Mouse (Mus musculus) forebrain, embryonic 11.5 days (tissue): ENCODE measurements around the gene Faf1. TPM values are rescaled to one million over a fixed set of nuclear protein-coding genes. Genes with fewer than 3 reads are reported as not detected.

ENCODE experiments used
- ATAC-seq: fragments of 200-750 bp; cut with Nextera tagmentation; replicated peaks from 2 replicates; pipeline ENCODE4 v1.8.0; 2017; ENCODE audit warnings: moderate TSS enrichment; ENCODE audit not compliant: low FRiP score
- DNase-seq: peaks from one replicate; pipeline ENCODE4 v3.0.0-alpha.2; 2017; ENCODE audit warnings: low spot score
- H3K27ac ChIP-seq: fragments of 300-500 bp; sonication (generic); 2 replicates; pipeline ENCODE4 v1.5.1; 2014; ENCODE audit warnings: low read depth, low read length
- H3K27me3 ChIP-seq: fragments of 300-500 bp; sonication (generic); 2 replicates; pipeline ENCODE4 v1.6.1; 2014; ENCODE audit warnings: mild to moderate bottlenecking, low read length, mixed read lengths; ENCODE audit not compliant: control insufficient read depth, insufficient read depth
- H3K36me3 ChIP-seq: fragments of 300-500 bp; sonication (generic); 2 replicates; pipeline ENCODE4 v1.6.1; 2014; ENCODE audit warnings: mild to moderate bottlenecking, low read length, moderate library complexity, mixed read lengths; ENCODE audit not compliant: control insufficient read depth, insufficient read depth
- H3K4me1 ChIP-seq: fragments of 300-500 bp; sonication (generic); replicated peaks from 2 replicates; pipeline ENCODE4 v1.6.1; 2014; ENCODE audit warnings: low read length, mixed read lengths; ENCODE audit not compliant: control insufficient read depth, insufficient read depth
- H3K4me2 ChIP-seq: fragments of 300-500 bp; sonication (generic); 2 replicates; pipeline ENCODE4 v1.6.1; 2014; ENCODE audit warnings: low read depth, mild to moderate bottlenecking, low read length, moderate library complexity, mixed read lengths; ENCODE audit not compliant: severe bottlenecking
- H3K4me3 ChIP-seq: fragments of 300-500 bp; sonication (generic); 2 replicates; pipeline ENCODE4 v1.5.1; 2014; ENCODE audit warnings: low read depth, low read length
- H3K9ac ChIP-seq: fragments of 300-500 bp; sonication (generic); 2 replicates; pipeline ENCODE4 v1.6.1; 2014; ENCODE audit warnings: low read length
- H3K9me3 ChIP-seq: fragments of 300-500 bp; sonication (generic); 2 replicates; pipeline ENCODE4 v1.6.1; 2016; ENCODE audit warnings: low read length, mixed read lengths; ENCODE audit not compliant: control insufficient read depth
- WGBS: fragments of 180-500 bp; shearing (Covaris S2); extraction: QIAGEN DNeasy Blood & Tissue Kit; methylation state at CpG from one replicate; pipeline ENCODE4 v1.1.7; 2014; 5-methylcytosine and 5-hydroxymethylcytosine counted together
- polyA plus RNA-seq: library from polyadenylated mRNA; unstranded; fragments of >200 nt; fragmentation: Nextera tagmentation; extraction: Ambion mirVana; gene quantifications from 2 replicates; pipeline ENCODE4 v1.2.1, GENCODE M21; 2014

Faf1 gene
- polyA plus RNA-seq, 1 experiment from 2014 or later = 42.9 TPM

- H3K4me3 ChIP-seq = no peak overlapping the region
- no peak for ATAC-seq
- no peaks in the 10 kb centered on the region for H3K27me3 ChIP-seq
Observed at GRCm38 (mm10) chr4:109819455-109819854, 143.1 kb downstream of the Faf1 start.

DNA sequence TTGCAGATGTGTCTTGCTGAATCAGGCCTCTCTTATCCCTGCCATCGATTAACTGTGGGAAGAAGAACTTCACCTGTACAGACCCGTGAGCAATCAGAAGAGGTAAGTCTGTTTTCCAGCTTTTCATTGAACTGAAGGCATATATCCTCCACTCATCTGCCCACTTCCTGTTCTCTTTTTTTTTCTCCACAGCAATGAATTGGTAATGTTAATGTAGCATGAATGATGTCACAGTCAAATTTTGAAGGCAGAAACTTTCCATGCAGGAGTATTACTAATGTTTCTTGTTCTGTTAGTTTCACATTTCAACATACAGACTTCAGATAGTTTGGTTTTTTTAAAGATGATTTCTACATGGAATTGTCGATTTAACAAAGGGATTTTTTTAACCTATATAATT is 153.4 kb downstream of the Faf1 start:
- Histone ChIP-seq H3K9ac (no peak overlapping the region), H3K27me3 (no peaks in the 10 kb centered on the region), H3K36me3 (no peaks in the 10 kb centered on the region), H3K27ac (no peak overlapping the region), H3K4me2 (no peak overlapping the region), H3K4me1 (no peaks in the 10 kb centered on the region), H3K4me3 (no peak overlapping the region), H3K9me3 (no peaks in the 10 kb centered on the region)
- no peak for DNase-seq
- ATAC-seq = no peak
- 95% methylated on average over 3 of the region's 3 CpGs for WGBS

More at GRCm38 (mm10) chr4:109819455-109819854, 143.1 kb downstream of the Faf1 start:
- DNase-seq = no peak
- no peaks in the 10 kb centered on the region for H3K36me3 ChIP-seq
- no peaks in the 10 kb centered on the region for H3K9me3 ChIP-seq
- H3K27ac ChIP-seq = no peak overlapping the region
- peaks cover 4% of the 10 kb centered on the region; the same call in 1 of the 2 replicates for H3K4me1 ChIP-seq
- no peak overlapping the region for H3K9ac ChIP-seq
- H3K4me2 ChIP-seq = no peak overlapping the region

DNA sequence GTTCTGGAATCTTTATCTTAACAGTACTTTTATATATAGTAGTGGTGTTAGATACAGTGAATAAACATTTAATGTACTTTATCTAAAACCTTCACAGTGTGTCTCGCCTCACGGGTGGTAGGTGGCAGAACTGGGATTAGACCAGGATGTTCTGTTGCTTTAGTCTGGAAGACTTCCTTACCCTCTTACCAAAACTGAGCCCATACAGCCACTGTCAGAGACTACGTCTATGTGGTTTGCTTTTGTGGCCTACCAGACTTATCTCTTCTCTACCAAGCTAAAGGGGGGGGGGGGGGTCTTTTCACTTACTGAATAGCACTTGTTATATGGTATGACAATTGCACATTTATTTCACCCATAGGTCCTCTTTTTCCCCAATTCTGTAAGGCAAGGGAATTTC is 181.5 kb downstream of the Faf1 start:
- ATAC-seq (no peak), DNase-seq (no peak)
- Histone ChIP-seq H3K4me2 (no peak overlapping the region), H3K27ac (no peak overlapping the region), H3K4me3 (no peak overlapping the region), H3K36me3 (no peaks in the 10 kb centered on the region), H3K9me3 (no peaks in the 10 kb centered on the region), H3K9ac (no peak overlapping the region), H3K27me3 (peaks cover 2% of the 10 kb centered on the region; the same call in 1 of the 2 replicates), H3K4me1 (peaks cover 4% of the 10 kb centered on the region)
- 47% methylated on average over 3 of the region's 3 CpGs for WGBS

DNA sequence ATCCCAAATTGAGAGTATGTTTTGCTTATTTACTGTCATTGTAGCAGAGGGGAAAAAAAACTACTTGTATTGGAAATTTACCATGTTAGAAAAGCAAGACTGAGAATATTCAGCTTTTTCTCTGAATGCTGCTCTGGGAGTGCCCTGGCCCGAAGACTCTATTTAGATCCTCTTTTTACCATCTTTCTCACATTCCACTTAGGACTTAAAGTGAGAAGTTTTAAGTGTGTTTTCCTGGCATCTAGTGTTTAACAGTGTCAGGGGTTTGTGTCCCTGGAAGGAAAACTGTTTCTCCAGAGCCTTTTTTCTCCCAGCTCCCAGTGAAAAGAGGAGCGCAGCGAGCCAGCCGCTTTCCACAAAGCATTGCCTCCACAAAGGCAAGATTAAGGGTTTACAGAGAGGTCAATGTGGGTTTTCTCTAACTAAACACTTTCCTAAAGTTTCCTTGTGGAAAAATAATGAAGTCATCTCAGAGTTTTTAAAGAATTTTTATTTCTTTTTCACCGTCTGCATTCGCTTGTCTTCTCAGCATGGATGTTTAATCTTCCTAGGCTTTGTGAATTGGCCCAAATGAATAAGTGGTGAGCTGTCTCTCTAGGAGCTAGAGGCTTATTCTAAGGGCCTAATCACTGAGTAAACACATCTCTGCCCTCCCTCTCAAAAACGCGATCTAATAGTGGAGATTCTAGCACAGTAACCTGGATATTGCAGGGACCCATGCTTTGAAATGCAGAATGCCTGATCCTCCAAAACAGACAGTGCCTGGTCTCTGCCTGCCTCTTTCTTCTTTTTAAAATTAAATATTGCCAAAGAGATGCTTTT is 182.4 kb downstream of the Faf1 start:
- Histone ChIP-seq H3K9me3 (no peaks in the 10 kb centered on the region), H3K4me2 (peak overlapping the region; percentile 16; the same call in 1 of the 2 replicates), H3K27ac (peak overlapping the region; percentile 64), H3K4me3 (no peak overlapping the region), H3K4me1 (peaks cover 4% of the 10 kb centered on the region), H3K36me3 (no peaks in the 10 kb centered on the region), H3K27me3 (peaks cover 2% of the 10 kb centered on the region; the same call in 1 of the 2 replicates), H3K9ac (no peak overlapping the region)
- WGBS = 10% methylated on average over 8 of the region's 8 CpGs
- DNase-seq (peak; percentile 56), ATAC-seq (peak; percentile 34; the same call in 1 of the 2 replicates)

DNA sequence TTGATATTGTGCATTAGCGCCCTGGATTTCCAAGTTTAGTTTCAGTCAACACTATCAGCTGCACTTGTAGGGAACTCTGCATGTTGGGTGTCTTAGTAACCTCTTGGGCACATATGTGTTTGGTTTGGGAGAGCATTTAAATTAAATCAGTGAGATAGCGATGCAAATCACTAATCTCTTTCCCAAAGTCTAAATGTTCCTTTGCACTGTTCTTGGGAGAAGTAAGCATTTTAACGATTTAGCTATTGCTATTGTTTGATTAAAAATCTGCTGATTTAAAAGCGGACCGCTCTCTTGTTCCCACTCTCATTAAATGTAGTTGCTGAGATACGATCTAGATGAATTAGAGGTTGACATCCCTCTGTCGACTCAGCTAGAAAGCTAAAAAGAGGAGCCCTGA is 183.0 kb downstream of the Faf1 start:
- H3K4me3 ChIP-seq = no peak overlapping the region
- DNase-seq = no peak
- 0 out of 2 replicates have a peak overlapping the region, but pooled peaks have one; percentile 64 for H3K27ac ChIP-seq
- peaks cover 2% of the 10 kb centered on the region; the same call in 1 of the 2 replicates for H3K27me3 ChIP-seq
- H3K9ac ChIP-seq = no peak overlapping the region
- no peaks in the 10 kb centered on the region for H3K36me3 ChIP-seq
- H3K4me1 ChIP-seq = peaks cover 4% of the 10 kb centered on the region
- H3K4me2 ChIP-seq = peak overlapping the region; percentile 16; the same call in 1 of the 2 replicates
- ATAC-seq = no peak
- H3K9me3 ChIP-seq = no peaks in the 10 kb centered on the region
- 20% methylated on average over 7 of the region's 7 CpGs for WGBS

- WGBS = 27% methylated on average over 2 of the region's 2 CpGs
- ATAC-seq = no peak
Observed at GRCm38 (mm10) chr4:109860256-109860655, 183.9 kb downstream of the Faf1 start.

DNA sequence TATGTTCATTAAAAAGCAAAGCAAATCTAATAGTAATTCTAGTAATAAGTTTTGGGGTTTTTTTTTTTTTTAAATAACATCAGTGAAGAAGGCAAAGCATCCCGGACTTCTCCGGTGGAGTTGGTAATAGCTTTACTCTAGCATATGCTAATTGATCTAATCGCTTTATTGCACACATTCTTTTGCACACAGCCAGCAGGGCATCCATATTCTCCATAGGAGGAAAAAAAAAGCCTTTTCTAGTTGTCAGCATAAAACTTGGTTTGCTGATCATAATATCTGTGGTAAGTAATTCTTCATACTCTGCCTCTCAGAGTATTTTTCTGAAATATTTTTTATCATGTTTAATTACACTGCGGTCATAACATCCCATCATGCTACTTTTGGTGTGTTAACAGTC is 185.9 kb downstream of the Faf1 start:
- H3K4me2 ChIP-seq = no peak overlapping the region
- H3K9me3 ChIP-seq = no peaks in the 10 kb centered on the region
- DNase-seq (no peak), ATAC-seq (peak; percentile 25; the same call in 1 of the 2 replicates)
- H3K36me3 ChIP-seq = no peaks in the 10 kb centered on the region
- peaks cover 2% of the 10 kb centered on the region; the same call in 1 of the 2 replicates for H3K27me3 ChIP-seq
- H3K27ac ChIP-seq = no peak overlapping the region
- H3K4me3 ChIP-seq = no peak overlapping the region
- no peak overlapping the region for H3K9ac ChIP-seq
- 30% methylated on average over 4 of the region's 4 CpGs for WGBS
- peaks cover 4% of the 10 kb centered on the region for H3K4me1 ChIP-seq

More at GRCm38 (mm10) chr4:109860256-109860655, 183.9 kb downstream of the Faf1 start:
- H3K4me1 ChIP-seq = peaks cover 4% of the 10 kb centered on the region
- no peak overlapping the region for H3K9ac ChIP-seq
- H3K27ac ChIP-seq = no peak overlapping the region
- H3K9me3 ChIP-seq = no peaks in the 10 kb centered on the region
- H3K27me3 ChIP-seq = peaks cover 2% of the 10 kb centered on the region; the same call in 1 of the 2 replicates
- no peak for DNase-seq
- no peak overlapping the region for H3K4me3 ChIP-seq
- no peaks in the 10 kb centered on the region for H3K36me3 ChIP-seq
- no peak overlapping the region for H3K4me2 ChIP-seq

DNA sequence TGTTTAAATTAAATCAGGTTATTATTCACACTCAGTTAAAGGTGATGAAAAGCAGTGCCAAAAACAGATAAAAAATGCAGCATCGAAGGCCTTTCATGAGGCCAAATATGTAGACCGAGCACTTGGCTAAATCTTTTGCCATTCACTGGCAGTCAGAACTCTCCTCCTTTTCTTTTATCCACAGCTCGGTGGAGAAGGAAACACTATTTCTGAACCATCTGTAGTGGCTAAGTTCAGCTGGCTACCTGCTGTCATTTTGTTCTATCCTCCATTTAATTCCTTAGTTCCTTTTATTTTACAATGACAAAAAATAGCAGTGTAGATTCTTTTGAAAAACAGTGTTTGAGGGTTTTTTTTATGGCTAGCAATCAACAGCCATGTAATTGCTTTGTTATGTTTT is 186.6 kb downstream of the Faf1 start:
- Histone ChIP-seq H3K4me2 (no peak overlapping the region), H3K4me3 (no peak overlapping the region), H3K36me3 (no peaks in the 10 kb centered on the region), H3K27me3 (peaks cover 2% of the 10 kb centered on the region; the same call in 1 of the 2 replicates), H3K4me1 (peaks cover 4% of the 10 kb centered on the region), H3K9me3 (no peaks in the 10 kb centered on the region), H3K27ac (no peak overlapping the region), H3K9ac (no peak overlapping the region)
- DNase-seq = no peak
- WGBS = 13% methylated on average over 3 of the region's 3 CpGs
- ATAC-seq = peak; percentile 51; the same call in 1 of the 2 replicates
